Mouse (Mus musculus) lung, postnatal 25 days (tissue): ENCODE results near the gene Shc3.

ENCODE experiments used
- DNase-seq: peaks from one replicate; pipeline ENCODE4 v3.0.0; 2022; ENCODE audit warnings: low spot score

Shc3 gene

GRCm38 (mm10) chr13:51568501-51568901 lies 718 bp downstream of the Shc3 start:
- DNase-seq: no peak

- DNase-seq: no peak
Observed at GRCm38 (mm10) chr13:51567411-51567851, 1.8 kb downstream of the Shc3 start.

- no peak for DNase-seq
Observed at GRCm38 (mm10) chr13:51567078-51567395, 2.2 kb downstream of the Shc3 start.

DNA sequence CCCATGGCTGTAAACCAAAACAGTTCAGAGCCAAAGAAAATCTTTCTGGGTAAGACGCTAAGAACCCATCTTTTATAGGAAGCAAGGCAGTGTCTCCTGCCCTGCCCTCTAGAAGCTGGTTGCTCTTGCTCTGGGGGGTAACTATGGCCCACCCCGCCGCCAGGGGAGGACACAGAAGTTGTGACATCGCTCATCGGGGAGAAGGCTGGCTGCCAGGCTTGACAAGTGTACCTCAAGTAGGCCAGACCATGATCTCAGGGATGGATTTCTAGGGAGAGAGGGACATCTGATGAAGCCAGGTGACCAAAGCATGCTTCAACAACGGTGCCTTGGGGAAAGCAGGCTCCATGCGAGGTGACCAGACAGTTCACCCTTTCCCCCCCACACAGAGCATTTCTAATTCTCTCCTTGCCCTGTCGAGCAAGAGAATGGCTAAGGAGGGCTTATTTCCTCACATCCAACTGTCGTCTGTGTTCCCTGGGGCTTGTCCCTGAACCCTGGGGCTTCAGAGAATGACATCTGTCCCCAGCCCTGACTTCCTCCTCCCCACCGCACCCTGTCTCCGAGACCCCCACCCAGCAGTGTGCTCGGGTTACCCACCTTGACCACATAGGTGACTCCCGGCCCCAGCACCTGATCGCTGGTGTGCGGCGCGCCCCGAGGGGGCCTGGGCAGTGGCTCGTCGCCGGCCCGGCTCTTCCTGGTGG lies 2.7 kb downstream of the Shc3 start:
- no peak for DNase-seq

- DNase-seq: no peak
Observed at GRCm38 (mm10) chr13:51564741-51565140, 4.5 kb downstream of the Shc3 start.

GRCm38 (mm10) chr13:51553343-51553742 lies 15.9 kb downstream of the Shc3 start:
- DNase-seq: no peak

- DNase-seq: no peak
Observed at GRCm38 (mm10) chr13:51552233-51552632, 17.0 kb downstream of the Shc3 start.

DNA sequence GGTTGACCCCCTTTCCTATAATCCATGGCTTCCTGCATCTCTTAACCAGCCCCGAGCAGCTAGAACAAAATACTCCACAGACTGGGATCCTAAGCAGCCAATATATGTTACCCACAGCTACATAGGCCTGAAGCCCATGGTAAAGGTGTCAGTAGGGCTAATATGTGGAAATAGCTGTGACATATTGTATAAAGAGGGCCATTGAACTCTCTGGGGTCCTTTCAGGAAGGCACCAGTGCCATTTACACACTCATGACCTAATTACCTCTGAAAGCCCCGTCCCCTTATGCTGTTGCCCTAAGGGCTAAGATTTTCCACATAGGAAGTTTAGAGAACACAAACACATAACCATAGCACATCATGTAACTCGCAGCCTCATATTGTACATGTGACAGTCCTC lies 17.4 kb downstream of the Shc3 start:
- no peak for DNase-seq

DNA sequence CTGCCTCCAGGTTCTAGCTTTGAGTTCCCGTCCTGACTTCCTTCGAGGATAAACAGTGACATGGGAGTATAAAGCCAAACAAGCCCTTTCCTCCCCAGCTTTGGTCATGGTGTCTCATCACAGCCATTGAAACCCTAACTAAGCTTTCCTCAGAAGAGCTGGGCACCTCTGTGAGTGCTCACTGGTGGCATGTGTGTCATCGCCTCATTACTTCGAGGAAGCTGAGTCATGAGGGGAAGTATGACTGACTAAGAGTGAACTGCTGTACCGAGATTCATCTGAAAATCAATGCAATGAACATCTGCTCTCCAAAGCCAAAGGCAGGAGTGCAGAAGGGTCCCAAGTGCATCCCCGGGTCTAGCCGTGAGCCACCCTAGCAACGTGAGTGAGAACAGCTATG lies 29.4 kb downstream of the Shc3 start:
- DNase-seq: no peak

DNA sequence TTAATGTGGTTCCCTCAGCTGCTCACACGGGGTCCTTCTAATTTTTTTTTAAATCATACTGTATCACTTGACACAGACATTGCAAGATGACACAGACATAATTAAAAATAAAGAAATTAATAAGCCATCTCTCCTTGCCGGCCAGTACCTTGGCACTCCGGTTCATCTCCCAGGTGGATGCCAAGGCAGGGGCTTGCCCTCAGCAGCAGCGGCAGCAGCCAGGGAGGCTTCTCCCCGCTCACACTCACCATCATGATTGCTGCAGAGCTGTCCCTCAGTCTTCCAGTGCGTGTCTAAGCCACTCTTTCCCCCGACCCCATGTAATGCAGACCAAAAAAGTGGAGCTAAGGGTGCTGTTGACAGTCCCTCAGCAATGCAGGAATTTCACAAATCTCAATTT lies 33.9 kb downstream of the Shc3 start:
- DNase-seq: no peak

- no peak for DNase-seq
Observed at GRCm38 (mm10) chr13:51526480-51526879, 42.7 kb downstream of the Shc3 start.

- no peak for DNase-seq
Observed at GRCm38 (mm10) chr13:51524316-51524715, 44.9 kb downstream of the Shc3 start.

DNA sequence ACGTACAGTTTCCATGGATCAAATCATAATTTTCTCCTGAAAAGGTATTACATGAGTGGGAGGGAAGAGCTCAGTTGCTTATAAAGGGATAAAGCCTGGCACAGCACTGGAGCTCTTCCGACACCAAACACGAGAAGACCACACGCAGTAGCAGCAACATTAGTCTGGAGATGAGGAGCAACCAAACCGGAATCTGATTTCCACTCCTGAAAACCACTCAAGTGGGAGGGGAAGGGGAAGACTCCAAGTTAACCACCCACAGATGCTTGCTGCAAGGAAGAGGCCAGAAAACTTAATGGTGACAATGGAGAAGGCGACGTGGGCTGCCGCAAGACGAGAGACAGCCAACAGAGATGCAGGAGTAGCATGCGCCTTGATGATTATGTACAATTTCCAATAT lies 45.9 kb downstream of the Shc3 start:
- no peak for DNase-seq

DNA sequence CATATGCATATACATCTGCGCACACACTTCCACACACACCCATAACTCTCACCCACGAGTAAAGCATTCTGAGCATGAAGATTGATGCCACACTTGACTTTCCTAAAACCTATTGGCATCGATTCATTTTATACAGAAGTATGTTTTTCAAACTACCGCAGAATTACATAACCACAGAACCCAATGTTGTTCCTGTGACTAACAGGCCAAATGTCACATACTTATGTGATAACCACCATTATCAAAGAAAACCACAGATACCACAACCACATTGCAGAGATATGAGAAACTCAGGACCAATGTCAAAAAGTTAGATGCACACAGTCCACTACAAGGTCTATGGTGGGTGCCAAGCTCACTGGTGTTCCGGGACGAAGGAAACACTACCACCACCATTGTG lies 50.3 kb downstream of the Shc3 start:
- no peak for DNase-seq

- DNase-seq: no peak
Observed at GRCm38 (mm10) chr13:51517943-51518342, 51.3 kb downstream of the Shc3 start.

- no peak for DNase-seq
Observed at GRCm38 (mm10) chr13:51508836-51509235, 60.4 kb downstream of the Shc3 start.

DNA sequence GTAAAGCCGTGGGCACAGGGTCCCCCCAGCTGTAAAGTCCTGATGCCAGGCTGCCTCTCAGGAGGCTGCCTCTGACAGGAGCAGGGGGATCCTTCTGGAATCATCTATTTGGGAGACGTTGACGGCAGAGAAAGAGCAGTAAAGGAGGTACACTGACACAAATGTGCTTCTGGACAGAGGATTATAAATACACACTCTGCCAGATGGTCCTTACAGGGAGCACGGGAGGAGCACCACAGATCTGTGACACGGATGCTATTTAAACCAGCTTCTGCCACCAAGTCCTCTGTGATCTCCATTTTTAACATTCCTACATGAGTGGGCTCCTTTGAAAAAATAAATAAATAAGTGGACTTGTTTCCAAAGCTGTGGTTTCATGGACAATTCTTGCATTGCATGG lies 63.5 kb downstream of the Shc3 start:
- DNase-seq: no peak

DNA sequence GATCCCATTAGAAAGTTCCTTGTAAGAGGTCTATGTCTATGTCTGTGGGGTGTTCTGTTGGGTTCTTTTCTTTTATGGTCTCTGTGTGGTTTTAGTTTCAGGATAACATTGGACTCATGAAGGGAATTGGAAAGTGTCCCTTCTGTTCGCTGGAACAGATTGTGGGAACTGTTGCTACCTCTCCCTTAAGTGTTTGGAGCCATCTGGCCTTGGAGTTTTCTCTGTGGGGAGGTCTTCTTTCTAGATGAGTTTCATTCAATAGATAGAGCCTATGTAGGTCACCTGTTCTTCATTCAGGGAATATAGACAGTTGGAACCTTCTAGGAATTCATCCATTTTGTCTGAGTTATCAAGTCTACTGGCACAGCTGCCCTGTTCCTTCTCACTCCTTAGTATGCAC lies 69.5 kb downstream of the Shc3 start:
- no peak for DNase-seq

GRCm38 (mm10) chr13:51493676-51494075 lies 75.5 kb downstream of the Shc3 start:
- no peak for DNase-seq

- no peak for DNase-seq
Observed at GRCm38 (mm10) chr13:51491649-51492435, 77.4 kb downstream of the Shc3 start.

- no peak for DNase-seq
Observed at GRCm38 (mm10) chr13:51490195-51490594, 79.0 kb downstream of the Shc3 start.

DNA sequence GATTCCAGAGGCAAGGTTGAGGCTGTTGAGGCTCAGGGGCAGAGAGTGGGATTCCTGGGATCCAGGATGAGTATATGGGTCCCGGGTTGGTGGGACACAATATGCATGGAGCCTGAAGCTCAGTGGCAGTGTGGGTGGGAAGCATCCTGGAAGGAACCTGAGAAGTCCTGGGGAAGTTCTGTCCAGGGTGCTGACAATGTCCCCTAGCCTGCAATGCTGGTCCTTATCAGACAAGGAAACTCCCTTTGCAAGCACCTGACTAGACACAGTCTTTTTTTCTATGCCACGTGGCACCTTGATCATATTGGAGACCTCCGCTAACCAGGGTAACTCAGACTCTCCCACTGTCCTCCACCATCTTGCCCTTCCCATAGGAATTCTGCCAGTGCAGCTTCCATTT lies 80.3 kb downstream of the Shc3 start:
- no peak for DNase-seq

DNA sequence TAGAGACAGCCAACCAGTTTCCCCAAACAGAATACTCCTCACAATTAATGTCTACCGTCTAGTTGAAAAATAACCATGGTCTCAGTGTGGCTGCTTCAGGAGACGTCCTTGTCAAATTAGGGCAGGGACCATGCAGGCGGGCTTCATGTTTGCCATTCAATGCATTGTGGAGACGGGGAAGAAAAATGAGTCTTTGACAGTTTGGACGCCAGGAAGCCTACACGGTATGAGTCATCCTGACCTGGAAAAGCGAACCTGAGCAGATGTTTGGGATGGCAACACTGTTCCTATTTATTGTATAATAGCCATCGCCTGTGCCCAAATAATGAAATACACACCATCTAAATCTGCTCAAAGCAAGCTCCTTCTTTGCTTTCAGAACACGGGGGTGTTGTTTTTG lies 83.9 kb downstream of the Shc3 start:
- no peak for DNase-seq

DNA sequence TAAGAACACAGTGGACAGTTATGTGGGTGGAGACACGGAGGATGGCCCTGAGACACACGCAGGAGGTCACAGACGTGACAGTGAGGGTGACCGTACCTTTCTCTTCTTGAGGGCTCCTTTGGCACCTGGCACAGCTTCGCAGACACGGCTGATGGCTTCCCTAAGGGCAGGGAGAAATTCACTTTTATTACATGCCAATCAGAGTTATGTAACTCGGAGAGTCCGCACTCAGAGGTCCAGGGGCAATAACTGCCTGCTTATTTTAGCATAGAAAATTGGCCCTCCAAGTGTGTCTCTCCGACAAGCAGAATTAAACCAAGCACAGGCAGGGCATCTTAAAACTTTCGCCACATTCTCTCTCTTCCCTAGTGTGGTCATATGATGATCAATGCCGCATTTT lies 86.4 kb downstream of the Shc3 start:
- no peak for DNase-seq
